Mouse (Mus musculus) CH12.LX (cell line): ENCODE results near the gene Agfg1. TPM values are rescaled to one million over a fixed set of nuclear protein-coding genes. Genes with fewer than 3 reads are reported as not detected.

Experiments
- DNase-seq: peaks from one replicate; pipeline ENCODE4 v3.0.0-alpha.2; 2013; ENCODE audit errors: extremely low read depth
- H3K27ac ChIP-seq: 2 replicates; pipeline ENCODE4 v1.5.1; 2012; ENCODE audit warnings: low read depth, mild to moderate bottlenecking, control low read depth, moderate library complexity; ENCODE audit not compliant: insufficient read depth
- H3K27me3 ChIP-seq: replicated peaks from 2 replicates; pipeline ENCODE3; 2012; ENCODE audit warnings: inconsistent platforms
- H3K36me3 ChIP-seq, 2 experiments: replicated peaks in 1 of 2; 2 replicates each; pipeline versions ENCODE3 to v1.6.1; 2012; ENCODE audit warnings: inconsistent platforms in 1 of 2, low read length in 1 of 2, mild to moderate bottlenecking in 1 of 2, mixed read lengths in 1 of 2, moderate library complexity in 1 of 2; ENCODE audit not compliant: control insufficient read depth in 1 of 2, insufficient read depth in 1 of 2
- H3K4me1 ChIP-seq, 2 experiments: 2 replicates each; pipeline ENCODE4 v1.6.1; 2012; ENCODE audit warnings: inconsistent platforms in 1 of 2, moderate library complexity in 1 of 2; ENCODE audit not compliant: insufficient read depth in 2 of 2, control insufficient read depth in 1 of 2
- H3K4me2 ChIP-seq: 2 replicates; pipeline ENCODE4 v1.6.1; 2012; ENCODE audit warnings: low read depth, mild to moderate bottlenecking, control low read depth; ENCODE audit not compliant: poor library complexity, insufficient read depth, severe bottlenecking
- H3K4me3 ChIP-seq, 3 experiments: fragments of 150-350 bp in 1 of 3; sonication (generic) in 1 of 3; replicated peaks in 1 of 3; 2 replicates each; pipeline versions ENCODE3 to v1.5.1; 2011 to 2012; ENCODE audit warnings: low read depth in 2 of 3, low read length in 2 of 3, mild to moderate bottlenecking in 2 of 3, moderate library complexity in 2 of 3, control low read depth in 1 of 3, improper control_type of control experiment in 1 of 3, inconsistent platforms in 1 of 3, mixed read lengths in 1 of 3; ENCODE audit not compliant: poor library complexity in 1 of 3
- H3K79me2 ChIP-seq: replicated peaks from 2 replicates; pipeline ENCODE4 v1.6.1; 2012; ENCODE audit warnings: mild to moderate bottlenecking, moderate library complexity; ENCODE audit not compliant: control insufficient read depth, poor library complexity, insufficient read depth, severe bottlenecking; ENCODE audit errors: extremely low read depth
- H3K9ac ChIP-seq: 2 replicates; pipeline ENCODE4 v1.6.1; 2012; ENCODE audit warnings: low read depth, mild to moderate bottlenecking, control low read depth, moderate library complexity; ENCODE audit not compliant: insufficient read depth
- H3K9me3 ChIP-seq: replicated peaks from 2 replicates; pipeline ENCODE3; 2012; ENCODE audit warnings: low read length, inconsistent platforms, mixed read lengths
- BHLHE40 ChIP-seq: IDR thresholded peaks from 2 replicates; pipeline ENCODE4 v1.6.1; 2011; ENCODE audit warnings: mild to moderate bottlenecking, low read depth, low read length, improper control_type of control experiment
- CHD2 ChIP-seq: IDR thresholded peaks from 2 replicates; pipeline ENCODE4 v1.6.1; 2011; ENCODE audit warnings: low read length, improper control_type of control experiment
- CTCF ChIP-seq, 2 experiments: IDR thresholded peaks in 1 of 2; conservative IDR thresholded peaks in 1 of 2; 2 replicates each; pipeline ENCODE4 v1.5.1; 2011 to 2012; ENCODE audit warnings: low read depth in 2 of 2, low read length in 2 of 2, improper control_type of control experiment in 1 of 2, inconsistent platforms in 1 of 2, mild to moderate bottlenecking in 1 of 2, moderate library complexity in 1 of 2
- EP300 ChIP-seq: IDR thresholded peaks from 2 replicates; pipeline ENCODE4 v1.6.1; 2011; ENCODE audit warnings: low read length, improper control_type of control experiment
- ETS1 ChIP-seq: conservative IDR thresholded peaks from 2 replicates; pipeline ENCODE4 v1.6.1; 2012; ENCODE audit warnings: low read depth, mild to moderate bottlenecking, inconsistent platforms, low read length, improper control_type of control experiment, moderate library complexity
- GABPA ChIP-seq: IDR thresholded peaks from 2 replicates; pipeline ENCODE4 v1.6.1; 2012; ENCODE audit warnings: low read depth, low read length, improper control_type of control experiment, inconsistent platforms; ENCODE audit not compliant: insufficient replicate concordance
- IRF4 ChIP-seq: IDR thresholded peaks from 2 replicates; pipeline ENCODE4 v1.6.1; 2014; ENCODE audit warnings: low read depth, mild to moderate bottlenecking, inconsistent platforms, low read length, improper control_type of control experiment
- JUN ChIP-seq: IDR thresholded peaks from 2 replicates; pipeline ENCODE4 v1.6.1; 2011; ENCODE audit warnings: low read depth, mild to moderate bottlenecking, low read length, improper control_type of control experiment, moderate library complexity; ENCODE audit not compliant: insufficient read depth
- KAT2A ChIP-seq: IDR thresholded peaks from 2 replicates; pipeline ENCODE4 v1.6.1; 2012; ENCODE audit warnings: low read length, improper control_type of control experiment, inconsistent platforms; ENCODE audit not compliant: insufficient replicate concordance
- MAFK ChIP-seq: IDR thresholded peaks from 2 replicates; pipeline ENCODE4 v1.6.1; 2011; ENCODE audit warnings: low read length, improper control_type of control experiment; ENCODE audit not compliant: insufficient replicate concordance
- MAZ ChIP-seq: IDR thresholded peaks from 2 replicates; pipeline ENCODE4 v1.6.1; 2012; ENCODE audit warnings: low read depth, mild to moderate bottlenecking, inconsistent platforms, low read length, improper control_type of control experiment, moderate library complexity
- NELFE ChIP-seq: IDR thresholded peaks from 2 replicates; pipeline ENCODE4 v1.6.1; 2011; ENCODE audit warnings: low read depth, low read length, improper control_type of control experiment
- NRF1 ChIP-seq: IDR thresholded peaks from 2 replicates; pipeline ENCODE4 v1.6.1; 2014; ENCODE audit warnings: low read depth, mild to moderate bottlenecking, inconsistent platforms, low read length, improper control_type of control experiment, moderate library complexity
- POLR2A ChIP-seq: IDR thresholded peaks from 2 replicates; pipeline ENCODE4 v1.6.1; 2011; ENCODE audit warnings: low read depth, mild to moderate bottlenecking, improper control_type of control experiment, low read length
- RCOR1 ChIP-seq: conservative IDR thresholded peaks from 2 replicates; pipeline ENCODE4 v1.6.1; 2012; ENCODE audit warnings: low read depth, mild to moderate bottlenecking, inconsistent platforms, low read length, improper control_type of control experiment
- TCF12 ChIP-seq: IDR thresholded peaks from 2 replicates; pipeline ENCODE4 v1.6.1; 2014; ENCODE audit warnings: low read depth, mild to moderate bottlenecking, inconsistent platforms, low read length, improper control_type of control experiment
- UBTF ChIP-seq: IDR thresholded peaks from 2 replicates; pipeline ENCODE4 v1.6.1; 2012; ENCODE audit warnings: low read depth, mild to moderate bottlenecking, inconsistent platforms, low read length, improper control_type of control experiment, moderate library complexity
- USF1 ChIP-seq: IDR thresholded peaks from 2 replicates; pipeline ENCODE4 v1.6.1; 2014; ENCODE audit warnings: low read depth, mild to moderate bottlenecking, inconsistent platforms, low read length, improper control_type of control experiment
- ZC3H11A ChIP-seq: IDR thresholded peaks from 2 replicates; pipeline ENCODE4 v1.6.1; 2012; ENCODE audit warnings: low read depth, mild to moderate bottlenecking, inconsistent platforms, low read length, improper control_type of control experiment
- ZKSCAN1 ChIP-seq: IDR thresholded peaks from 2 replicates; pipeline ENCODE4 v1.6.1; 2012; ENCODE audit warnings: low read depth, inconsistent platforms, low read length, improper control_type of control experiment, borderline replicate concordance
- ZMIZ1 ChIP-seq: IDR thresholded peaks from 2 replicates; pipeline ENCODE4 v1.6.1; 2012; ENCODE audit warnings: low read depth, mild to moderate bottlenecking, inconsistent platforms, low read length, improper control_type of control experiment
- dilution Hi-C: fragments of 300-500 bp; cut with MboI; formaldehyde crosslinking; loops from 2 replicates; pipeline ENCODE4 v1.14.3; 2020; ENCODE audit warnings: low sequenced_read_pairs; ENCODE audit not compliant: extremely low pct_unique_long_range_greater_than_20kb, extremely low pct_ligation_motif_present
- in situ Hi-C: fragments of 300-500 bp; cut with MboI; formaldehyde crosslinking; loops from 3 replicates; pipeline ENCODE4 v1.14.3; 2019; ENCODE audit warnings: low sequenced_read_pairs, low pct_ligation_motif_present, low pct_unique_long_range_greater_than_20kb, mixed read lengths
- polyA plus RNA-seq: library from polyadenylated mRNA; unstranded; fragments of >175 nt; gene quantifications from 2 replicates; pipeline ENCODE4 v1.2.1, GENCODE M21; 2012; ENCODE audit warnings: low read depth; ENCODE audit not compliant: insufficient read length
- total RNA-seq, 2 experiments: library from RNA; depleted of rRNA; stranded (reverse); fragments of 300-350 nt in 1 of 2; fragments of >200 nt in 1 of 2; gene quantifications; 2 replicates each; pipeline ENCODE4 v1.2.3; 2012 to 2014

Gene Agfg1
- total and polyA plus RNA-seq, 3 experiments = 59.0 to 127 (median 106) TPM

DNA sequence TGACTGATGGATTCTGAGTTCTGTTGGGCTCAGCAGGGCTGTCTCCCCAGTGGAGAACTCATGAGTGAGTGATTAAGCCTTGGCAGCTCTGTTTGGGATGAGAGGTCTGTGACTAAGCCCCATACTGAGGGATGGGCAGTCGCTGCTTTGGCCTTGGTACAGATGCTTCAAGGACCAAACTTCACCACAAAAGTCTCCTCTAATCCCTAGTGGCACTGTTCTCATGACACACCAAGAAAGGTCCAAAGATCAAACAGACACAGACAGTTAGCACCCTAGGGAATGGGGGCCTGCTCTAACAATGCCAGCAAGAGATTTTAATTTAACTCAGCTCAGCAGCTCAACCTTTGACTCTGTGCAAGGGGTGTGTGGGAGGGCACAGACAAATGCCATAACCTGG is 27.5 kb upstream of the Agfg1 start:
- H3K27ac ChIP-seq = no peak overlapping the region
- H3K9ac ChIP-seq = no peak overlapping the region
- no peak for TF ChIP-seq RCOR1
- TF ChIP-seq MAZ = no peak
- no peak for TF ChIP-seq GABPA
- TF ChIP-seq POLR2A = no peak
- TF ChIP-seq CHD2 = no peak
- no peak for TF ChIP-seq NELFE
- TF ChIP-seq ZC3H11A = no peak
- no peak overlapping the region for H3K4me3 ChIP-seq
- no peaks in the 10 kb centered on the region for H3K9me3 ChIP-seq
- H3K36me3 ChIP-seq = no peaks in the 10 kb centered on the region
- peaks cover 13 to 23% of the 10 kb centered on the region in 2 experiments for H3K4me1 ChIP-seq
- no peak for DNase-seq
- H3K79me2 ChIP-seq = no peaks in the 10 kb centered on the region
- H3K4me2 ChIP-seq = no peak overlapping the region
- dilution Hi-C loops (no loop called here), in situ Hi-C loops (no loop called here)
- H3K27me3 ChIP-seq = no peaks in the 10 kb centered on the region

DNA sequence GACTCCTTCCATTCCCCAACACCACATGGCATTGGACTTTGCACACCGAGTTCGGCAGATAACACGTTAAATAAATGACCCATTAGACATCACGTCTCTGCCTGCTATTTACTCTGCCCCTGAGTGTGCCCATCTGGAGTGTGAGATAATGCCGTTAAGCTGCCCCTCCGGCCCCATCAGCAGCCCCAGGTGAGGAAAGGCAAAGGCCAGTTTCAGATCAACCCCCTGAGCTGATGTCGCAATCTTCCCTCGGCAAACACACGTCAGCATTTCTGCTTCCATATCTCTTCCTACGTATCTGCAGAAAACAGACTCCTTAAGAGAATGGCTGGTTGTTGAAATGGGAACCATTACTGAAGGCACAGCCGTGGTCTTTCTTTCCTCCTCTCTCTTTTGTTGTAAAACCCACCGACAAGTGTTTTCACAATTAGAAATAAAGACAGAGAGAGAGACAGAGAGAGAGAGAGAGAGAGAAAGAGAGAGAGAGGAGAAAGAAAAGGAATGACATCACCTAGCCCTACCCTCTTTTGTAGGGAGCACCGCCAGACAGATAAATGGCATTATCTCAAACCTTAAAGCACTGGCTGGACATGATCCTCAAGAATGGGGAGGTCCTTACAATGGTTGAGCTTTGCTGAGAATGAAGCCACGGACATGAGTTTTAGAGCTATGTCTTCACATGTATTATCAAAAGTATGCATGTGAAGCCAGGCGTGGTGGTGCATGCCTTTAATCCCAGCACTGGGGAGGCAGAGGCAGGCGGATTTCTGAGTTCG is 23.2 kb upstream of the Agfg1 start:
- no peak overlapping the region; the same call in 1 of the 2 replicates for H3K4me2 ChIP-seq
- DNase-seq = no peak
- H3K27ac ChIP-seq = no peak overlapping the region
- dilution Hi-C loops = no loop called here
- H3K79me2 ChIP-seq = no peaks in the 10 kb centered on the region
- TF ChIP-seq KAT2A (no peak), GABPA (no peak), EP300 (no peak), USF1 (no peak), JUN (no peak), ZMIZ1 (no peak), UBTF (no peak), ZKSCAN1 (no peak), MAFK (no peak), RCOR1 (no peak), POLR2A (no peak), TCF12 (no peak), NRF1 (no peak), ETS1 (no peak), BHLHE40 (no peak), CTCF (conservative IDR thresholded peaks at IDR 0.05 in 1 of 2, IDR thresholded peaks at IDR 0.05 in 1 of 2; ENCODE audit: low read depth in 2 of 2, low read length in 2 of 2) (no peak), ZC3H11A (no peak), IRF4 (no peak)
- H3K4me1 ChIP-seq = peaks cover 20 to 40% of the 10 kb centered on the region in 2 experiments
- H3K27me3 ChIP-seq = no peaks in the 10 kb centered on the region
- no peaks in the 10 kb centered on the region for H3K36me3 ChIP-seq
- in situ Hi-C loops = no loop called here
- no peak overlapping the region for H3K9ac ChIP-seq
- no peak overlapping the region for H3K4me3 ChIP-seq
- H3K9me3 ChIP-seq = no peaks in the 10 kb centered on the region
